Mouse (Mus musculus): Measurements from ENCODE around the gene Mst1r. TPM values are rescaled to one million over a fixed set of nuclear protein-coding genes. Genes with fewer than 3 reads are reported as not detected.

Gene Mst1r
- total RNA-seq, 2 experiments from 2014 or later, result 1.8 to 2.9 TPM

DNA sequence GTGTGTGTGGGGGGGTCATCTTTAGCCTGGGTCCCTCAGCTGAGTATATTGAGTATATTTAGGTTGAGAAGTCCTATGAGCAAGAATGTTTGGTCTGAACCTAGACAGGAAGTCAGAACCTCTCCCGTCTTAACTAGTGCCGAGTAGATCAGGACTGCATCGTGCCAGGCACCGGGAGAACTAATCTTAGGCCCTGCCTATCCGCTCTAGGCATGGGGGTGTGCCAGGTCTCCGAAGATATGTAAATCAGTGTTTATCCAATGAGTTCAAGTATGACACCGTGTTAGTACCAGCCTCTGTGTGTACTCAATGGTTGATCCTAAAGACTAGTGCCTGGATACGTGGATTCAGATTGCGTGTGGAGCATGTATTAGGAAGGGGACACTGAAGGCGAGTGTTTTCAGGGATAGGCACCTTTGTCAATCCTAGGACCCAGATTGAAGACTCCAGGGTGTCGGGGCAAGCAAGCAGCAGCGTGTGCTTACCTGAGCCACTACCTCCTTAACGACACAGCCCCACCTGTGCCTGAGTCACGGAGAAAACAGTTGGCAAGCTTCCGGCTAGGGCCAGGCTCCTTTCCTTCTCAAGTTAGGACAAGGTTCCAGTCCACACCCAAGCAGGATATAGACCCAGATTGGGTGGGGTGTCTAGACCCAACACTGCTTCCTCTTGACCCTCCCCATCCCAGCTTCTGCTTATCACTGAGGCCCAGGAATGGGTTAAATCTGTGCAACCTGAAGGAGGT lies 3.5 kb downstream of the Mst1r start:
- DNase-seq (ENCODE audit: low spot score in 2 of 2), result no peak

DNA sequence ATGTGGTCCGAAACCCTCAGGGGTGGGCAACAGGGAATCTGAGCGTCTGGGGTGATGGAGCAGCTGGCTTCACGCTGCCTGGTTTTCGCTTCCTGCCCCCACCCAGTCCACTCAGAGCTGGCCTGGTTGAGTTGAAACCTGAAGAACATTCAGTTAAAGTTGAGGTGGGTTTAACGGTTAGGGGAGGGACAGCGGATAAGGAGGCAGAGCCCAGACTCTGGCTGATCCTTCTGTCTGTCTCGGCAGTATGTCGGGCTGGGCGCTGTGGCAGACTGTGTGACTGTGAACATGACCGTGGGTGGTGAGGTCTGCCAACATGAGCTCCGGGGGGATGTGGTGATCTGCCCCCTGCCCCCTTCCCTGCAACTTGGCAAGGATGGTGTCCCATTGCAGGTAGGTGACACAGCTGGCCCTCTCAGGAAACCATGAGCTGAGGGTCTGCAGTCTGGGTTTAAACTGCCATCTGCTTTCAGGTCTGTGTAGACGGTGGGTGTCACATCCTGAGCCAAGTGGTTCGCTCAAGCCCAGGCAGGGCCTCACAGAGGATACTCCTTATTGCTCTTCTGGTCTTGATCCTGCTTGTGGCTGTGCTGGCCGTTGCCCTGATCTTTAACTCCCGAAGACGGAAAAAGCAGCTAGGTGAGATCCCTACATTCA lies 8.2 kb downstream of the Mst1r start:
- no peak for DNase-seq (ENCODE audit: low spot score in 2 of 2)

- no peak for DNase-seq (ENCODE audit: low spot score in 2 of 2)
Measured at GRCm38 (mm10) chr9:107917895-107918608, 11.4 kb downstream of the Mst1r start.

DNA sequence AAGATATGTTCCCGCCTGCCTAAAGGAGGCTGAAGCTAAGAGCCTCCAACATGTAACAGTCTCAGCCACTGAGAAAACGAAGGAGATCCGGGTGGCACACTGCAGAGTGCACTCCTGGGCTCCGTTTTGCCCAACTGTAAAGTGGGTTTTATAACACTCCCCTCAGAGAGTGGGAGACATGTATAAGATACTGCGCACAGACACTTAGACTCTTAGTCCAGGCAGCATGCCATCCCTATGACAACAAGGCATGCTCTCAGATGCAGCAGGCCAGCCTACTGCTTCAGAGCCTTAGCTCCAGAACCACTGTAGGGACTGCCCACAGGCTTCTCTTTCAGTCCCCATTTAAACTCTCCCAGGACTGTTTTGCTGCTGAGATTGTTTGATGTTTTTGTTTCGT lies 12.2 kb downstream of the Mst1r start:
- no peak for DNase-seq (ENCODE audit: low spot score in 2 of 2)

GRCm38 (mm10) chr9:107919441-107919840 lies 12.8 kb downstream of the Mst1r start:
- no peak for DNase-seq (ENCODE audit: low spot score in 2 of 2)

DNA sequence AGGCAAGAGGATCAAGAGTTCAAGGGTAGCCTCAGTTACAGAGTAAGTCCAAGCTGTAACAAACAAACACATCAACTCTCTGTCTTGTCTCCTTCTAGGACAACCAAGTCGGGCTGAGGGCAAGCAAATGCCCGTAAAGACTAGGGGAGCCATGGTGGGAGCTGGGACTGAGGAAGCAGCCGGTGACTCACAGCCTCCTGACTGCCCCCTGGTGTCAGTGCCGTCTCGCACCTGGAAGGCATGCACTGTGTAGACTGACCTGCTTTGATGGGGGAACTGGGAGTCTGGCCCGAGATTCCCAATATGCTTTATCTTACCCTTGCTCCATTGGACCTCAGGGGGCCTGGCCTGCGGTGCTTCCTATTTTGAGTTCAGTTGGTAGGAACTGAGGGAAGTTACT lies 16.3 kb downstream of the Mst1r start:
- no peak for DNase-seq (ENCODE audit: low spot score in 2 of 2)

GRCm38 (mm10) chr9:107923956-107924355 lies 17.3 kb downstream of the Mst1r start:
- no peak for DNase-seq (ENCODE audit: low spot score in 2 of 2)

DNA sequence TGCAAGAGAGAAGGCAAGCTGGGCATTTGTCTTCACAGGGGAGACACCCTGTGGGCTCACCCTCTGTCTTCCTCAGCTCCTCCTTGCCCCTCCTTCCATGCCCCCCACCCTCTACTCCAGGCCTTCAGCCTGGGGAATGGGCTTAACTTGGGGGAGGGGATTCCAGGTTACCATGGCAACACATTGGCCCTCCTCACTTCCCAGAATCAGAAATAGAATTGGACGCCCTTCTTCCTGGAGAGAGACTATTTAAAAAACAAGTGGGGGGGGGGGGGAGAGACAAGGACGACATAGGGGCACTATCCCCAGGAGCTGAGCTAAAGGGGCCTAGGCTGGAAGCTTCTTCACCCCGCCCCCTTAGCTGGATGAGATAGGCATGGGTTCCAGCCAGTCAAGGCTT lies 18.6 kb downstream of the Mst1r start:
- no peak for DNase-seq (ENCODE audit: low spot score in 2 of 2)

GRCm38 (mm10) chr9:107926920-107927420 lies 20.3 kb downstream of the Mst1r start:
- DNase-seq (ENCODE audit: low spot score in 2 of 2), result no peak

GRCm38 (mm10) chr9:107927749-107928148 lies 21.1 kb downstream of the Mst1r start:
- DNase-seq (ENCODE audit: low spot score in 2 of 2), result peak in 1 of 2 experiments; percentile 69

DNA sequence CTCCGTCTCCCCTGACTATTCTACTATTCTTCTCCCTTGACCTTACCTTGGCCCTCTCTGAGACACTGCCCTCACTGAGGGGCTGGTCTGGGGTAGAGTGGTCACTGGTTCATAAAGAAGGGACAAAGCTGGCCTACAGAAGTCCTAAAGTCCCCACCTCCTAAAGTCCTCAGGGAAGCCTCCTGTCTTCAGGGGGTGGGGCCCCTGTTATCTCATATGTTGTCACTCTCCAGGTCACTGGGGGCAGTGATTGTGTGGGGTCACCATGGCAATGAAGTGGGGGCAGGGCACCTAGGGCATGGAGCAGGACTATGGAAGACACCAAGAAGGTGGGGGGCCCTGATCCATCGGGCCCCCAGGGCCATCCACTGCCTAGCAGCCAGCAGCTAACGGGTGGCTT lies 21.5 kb downstream of the Mst1r start, which contains the start of gene Actl11:
Actl11 (plus strand) TSS at position 301 of the 400 bp plus-strand sequence.
- DNase-seq (ENCODE audit: low spot score in 2 of 2), result no peak

- DNase-seq (ENCODE audit: low spot score in 2 of 2), result no peak
Measured at GRCm38 (mm10) chr9:107932221-107932620, 25.5 kb downstream of the Mst1r start.

DNA sequence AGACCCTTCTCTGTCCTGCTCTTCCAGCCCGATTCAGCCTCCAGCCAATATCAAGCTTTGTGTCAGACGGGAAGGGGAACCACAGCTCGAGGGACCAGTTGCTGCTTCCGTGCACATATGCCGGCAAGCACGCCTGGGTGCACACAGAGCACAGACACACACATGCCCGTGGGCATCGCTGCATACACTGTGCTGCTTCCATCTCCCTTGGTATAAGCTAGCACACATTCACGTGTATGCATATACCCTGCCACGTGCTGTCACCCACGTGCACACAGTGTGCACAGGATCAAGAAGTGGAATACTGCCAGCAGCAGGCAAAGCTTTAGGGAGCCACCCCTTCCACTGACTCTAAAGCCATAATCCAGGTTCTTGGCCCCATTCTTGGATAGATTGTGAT lies 27.5 kb downstream of the Mst1r start:
- DNase-seq (ENCODE audit: low spot score in 2 of 2), result peak in 1 of 2 experiments; percentile 40

DNA sequence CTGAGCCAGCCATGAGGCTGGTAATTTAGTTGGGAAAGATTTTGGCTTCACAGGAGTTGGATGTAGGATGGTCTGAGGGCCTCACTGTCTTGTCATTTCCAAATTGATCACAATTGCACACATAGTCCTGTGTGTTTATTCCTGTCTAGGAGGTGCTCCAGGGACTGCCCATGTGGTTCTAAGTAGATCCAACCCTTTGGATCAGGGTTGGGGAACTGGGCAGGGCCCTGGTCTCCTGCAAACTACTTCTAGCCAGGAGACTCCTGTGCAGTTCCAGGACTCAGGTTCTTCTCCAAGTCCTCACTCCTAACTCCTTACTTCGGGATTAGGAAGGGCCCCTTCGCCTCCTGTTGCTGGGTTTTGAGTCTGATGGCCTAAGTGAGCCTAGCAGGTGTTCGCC lies 28.7 kb downstream of the Mst1r start, which contains the start of gene Camkv:
Camkv (plus strand) TSS at position 301 of the 400 bp plus-strand sequence.
- no peak for DNase-seq (ENCODE audit: low spot score in 2 of 2)

DNA sequence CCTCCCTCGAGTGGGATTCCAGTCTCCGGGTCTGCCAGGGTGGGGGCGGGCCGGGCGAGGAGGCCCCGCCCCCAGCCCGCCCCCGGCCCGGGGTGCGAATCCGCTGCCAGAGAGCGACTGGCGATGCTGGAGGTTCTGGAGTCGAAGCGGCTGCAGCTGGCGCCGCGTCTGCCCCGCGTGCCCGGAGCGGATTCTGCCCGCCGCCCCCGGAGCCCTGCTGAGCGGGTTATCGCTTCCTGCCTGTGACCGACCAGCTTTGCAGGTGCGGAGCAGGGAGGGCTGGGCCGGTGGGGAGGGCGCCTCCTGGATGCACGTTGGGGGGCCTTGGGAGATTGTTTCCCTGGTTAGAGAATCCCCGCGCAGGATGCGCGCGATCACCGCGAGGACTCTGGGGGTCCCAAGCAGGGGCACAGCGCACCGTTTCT lies 29.1 kb downstream of the Mst1r start:
- peak; percentile 51 to 63 for DNase-seq (ENCODE audit: low spot score in 2 of 2)

GRCm38 (mm10) chr9:107936215-107936822 lies 29.6 kb downstream of the Mst1r start:
- peak; percentile 53 to 67 for DNase-seq (ENCODE audit: low spot score in 2 of 2)

DNA sequence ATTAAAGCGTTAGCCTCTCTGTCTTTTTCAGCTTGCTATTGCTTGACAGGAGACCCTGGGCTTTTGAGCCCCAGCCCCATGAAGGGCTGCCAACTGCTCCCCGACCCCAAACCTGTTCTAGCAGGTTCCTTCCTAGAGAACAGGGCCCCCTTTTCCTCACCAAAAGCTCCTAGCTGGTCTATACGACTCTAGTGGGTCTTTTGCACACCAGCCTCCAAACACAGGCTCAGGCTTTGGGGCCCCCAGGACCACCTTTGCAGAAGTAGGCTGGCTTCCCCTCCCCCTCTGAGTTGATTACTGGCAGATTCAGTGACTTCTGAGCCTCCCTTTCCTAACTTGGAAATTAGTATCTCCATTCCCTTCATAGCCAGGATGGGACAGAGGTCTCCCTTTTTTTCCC lies 30.2 kb downstream of the Mst1r start:
- DNase-seq (ENCODE audit: low spot score in 2 of 2), result no peak

DNA sequence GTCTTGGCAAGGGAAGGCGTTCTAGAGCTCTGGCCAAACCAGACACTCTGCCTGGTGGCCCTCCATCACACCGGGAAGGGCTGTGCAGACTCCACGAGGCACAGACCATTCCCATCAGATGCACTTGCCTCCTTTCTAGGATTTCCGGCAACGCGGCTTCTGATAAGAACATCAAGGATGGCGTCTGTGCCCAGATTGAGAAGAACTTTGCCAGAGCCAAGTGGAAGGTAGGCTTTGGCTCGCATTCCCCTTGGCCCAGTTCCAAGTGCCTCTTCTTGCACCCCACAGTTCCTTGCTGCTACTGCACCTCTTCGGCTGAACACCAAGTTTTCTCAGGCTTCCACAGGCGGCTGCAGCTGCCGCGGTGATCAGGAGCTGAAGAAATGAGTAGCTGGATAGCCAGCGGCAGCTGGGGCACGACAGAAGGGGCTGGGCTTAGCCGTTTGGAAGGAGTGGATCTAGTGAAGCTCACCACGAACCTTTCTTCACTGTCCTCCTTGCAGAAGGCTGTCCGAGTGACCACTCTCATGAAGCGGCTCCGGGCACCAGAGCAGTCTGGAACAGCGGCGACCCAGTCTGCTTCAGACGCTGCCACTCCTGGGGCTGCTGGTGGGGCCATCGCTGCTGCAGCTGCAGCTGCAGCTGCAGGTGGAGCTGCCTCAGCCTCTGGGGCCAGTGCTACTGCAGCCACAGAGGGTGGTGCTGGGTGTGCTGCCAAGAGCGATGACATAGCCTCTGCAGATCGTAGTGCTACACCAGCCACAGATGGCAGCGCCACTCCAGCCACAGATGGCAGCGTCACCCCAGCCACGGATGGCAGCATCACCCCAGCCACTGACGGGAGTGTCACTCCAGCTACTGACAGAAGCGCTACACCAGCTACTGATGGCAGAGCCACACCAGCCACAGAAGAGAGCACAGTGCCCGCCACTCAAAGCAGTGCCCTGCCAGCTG lies 40.8 kb downstream of the Mst1r start:
- DNase-seq (ENCODE audit: low spot score in 2 of 2), result no peak

GRCm38 (mm10) chr9:107949184-107949921 lies 42.7 kb downstream of the Mst1r start:
- DNase-seq (ENCODE audit: low spot score in 2 of 2), result no peak

DNA sequence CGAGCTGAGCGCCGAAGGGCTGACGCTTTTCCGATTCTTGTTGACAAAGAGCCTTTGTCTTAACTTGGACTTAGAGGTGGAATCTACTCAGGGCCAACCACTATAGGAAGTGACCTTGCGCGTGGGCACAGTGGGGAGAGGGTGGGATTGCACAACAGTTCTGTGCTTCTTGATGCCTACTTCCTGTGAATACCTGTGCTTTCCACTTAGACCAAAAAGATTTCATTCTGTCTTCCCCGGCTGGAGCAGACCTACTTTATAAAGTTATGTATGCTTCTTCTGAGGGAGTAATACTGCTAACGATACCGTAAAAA lies 43.2 kb downstream of the Mst1r start, which contains the start of gene Traip:
Traip (plus strand) TSS at position 215 of the 314 bp plus-strand sequence.
- no peak for DNase-seq (ENCODE audit: low spot score in 2 of 2)
